In genomic region chr6:29658626-29659475, GRCm38 (mm10) we compare ENCODE assay signal across 22 mouse cellular contexts. TPM values are rescaled to one million over a fixed set of nuclear protein-coding genes. Genes with fewer than 3 reads are reported as not detected.
DNase-seq lines count a peak whose midpoint lies in the region; ATAC-seq and TF ChIP-seq lines count a peak whose summit lies in the region.
"Had no signal": no experiment of that assay in that cellular context is flagged by ENCODE, and none has a peak within 500 bp of the region (broad histone marks: within the 10 kb centered on the region; RNA-seq: fewer than 3 reads in every experiment).

No protein-coding gene starts in this region.

- H3K4me1 ChIP-seq in intestine, embryonic 15.5 days (replicated peaks) = no peaks in the 10 kb centered on the region
- H3K4me1 ChIP-seq in intestine, postnatal 0 days (replicated peaks; ENCODE audit: control insufficient read depth, insufficient read depth, low read length) = no peaks in the 10 kb centered on the region
- H3K4me1 ChIP-seq in kidney, postnatal 0 days (replicated peaks; ENCODE audit: insufficient read depth, low read length) = 0 out of 2 replicates have a peak, but pooled peaks cover 4% of the 10 kb centered on the region
- H3K4me1 ChIP-seq in liver, embryonic 11.5 days (replicated peaks; ENCODE audit: control insufficient read depth, insufficient read depth, low read length) = no peaks in the 10 kb centered on the region
- no peaks in the 10 kb centered on the region for H3K4me1 ChIP-seq in stomach, postnatal 0 days (replicated peaks; ENCODE audit: control insufficient read depth, insufficient read depth)
- H3K4me1 ChIP-seq: heart, embryonic 12.5 days; hindbrain, embryonic 15.5 days; midbrain, embryonic 15.5 days had no signal

- no peaks in the 10 kb centered on the region for H3K27me3 ChIP-seq in intestine, embryonic 15.5 days (replicated peaks)
- H3K27me3 ChIP-seq in intestine, postnatal 0 days (replicated peaks; ENCODE audit: control insufficient read depth, insufficient read depth, low read length) = no peaks in the 10 kb centered on the region
- H3K27me3 ChIP-seq in kidney, postnatal 0 days (ENCODE audit: insufficient read depth, low read length) = no peaks in the 10 kb centered on the region
- H3K27me3 ChIP-seq in liver, embryonic 11.5 days (replicated peaks; ENCODE audit: control insufficient read depth, insufficient read depth, low read length) = no peaks in the 10 kb centered on the region
- H3K27me3 ChIP-seq in stomach, postnatal 0 days (ENCODE audit: control insufficient read depth, insufficient read depth, low read length) = no peaks in the 10 kb centered on the region
- H3K27me3 ChIP-seq: hindbrain, embryonic 15.5 days; midbrain, embryonic 15.5 days; neural tube, embryonic 15.5 days; Patski had no signal

- TF ChIP-seq EP300 in stomach, postnatal 0 days (optimal IDR thresholded peaks at IDR 0.05) = no peak

- ATAC-seq in intestine, embryonic 15.5 days = 0 out of 2 replicates have a peak, but pooled peaks have one; percentile 55
- no peak; the same call in 1 of the 2 replicates for ATAC-seq in intestine, postnatal 0 days
- peak; percentile 68 for ATAC-seq in kidney, postnatal 0 days (replicated peaks; ENCODE audit: low FRiP score, low read depth)
- no peak; the same call in 1 of the 2 replicates for ATAC-seq in liver, embryonic 11.5 days (replicated peaks; ENCODE audit: low FRiP score)
- peak; percentile 43 for ATAC-seq in stomach, postnatal 0 days (ENCODE audit: low FRiP score, low TSS enrichment)
- ATAC-seq in megakaryocyte, adult 5-6 weeks (ENCODE audit: poor library complexity, severe bottlenecking) = no peak
- ATAC-seq: activated CD4-positive, CD25-positive, alpha-beta regulatory T cell, adult 4 months; CD4-positive, CD25-positive, alpha-beta regulatory T cell, adult 4 months; forebrain, embryonic 16.5 days; midbrain, embryonic 15.5 days; Patski had no signal

- H3K36me3 ChIP-seq in intestine, embryonic 15.5 days = no peaks in the 10 kb centered on the region
- no peaks in the 10 kb centered on the region for H3K36me3 ChIP-seq in intestine, postnatal 0 days (ENCODE audit: control insufficient read depth, insufficient read depth)
- H3K36me3 ChIP-seq in kidney, postnatal 0 days (ENCODE audit: insufficient read depth, low read length) = no peaks in the 10 kb centered on the region
- no peaks in the 10 kb centered on the region; the same call in 1 of the 2 replicates for H3K36me3 ChIP-seq in liver, embryonic 11.5 days (ENCODE audit: control insufficient read depth, insufficient read depth, low read length)
- no peaks in the 10 kb centered on the region for H3K36me3 ChIP-seq in stomach, postnatal 0 days (ENCODE audit: control insufficient read depth, insufficient read depth, low read length)
- H3K36me3 ChIP-seq: heart, embryonic 12.5 days; hindbrain, embryonic 15.5 days; midbrain, embryonic 15.5 days; neural tube, embryonic 15.5 days had no signal

- no peak overlapping the region for H3K9ac ChIP-seq in intestine, embryonic 15.5 days
- no peak overlapping the region for H3K9ac ChIP-seq in intestine, postnatal 0 days (ENCODE audit: low read depth, low read length)
- H3K9ac ChIP-seq in kidney, postnatal 0 days (ENCODE audit: low read depth, low read length) = no peak overlapping the region
- no peak overlapping the region for H3K9ac ChIP-seq in liver, embryonic 11.5 days (ENCODE audit: low read depth, low read length)
- H3K9ac ChIP-seq in stomach, postnatal 0 days (ENCODE audit: low read length) = no peak overlapping the region
- H3K9ac ChIP-seq: heart, embryonic 12.5 days; hindbrain, embryonic 15.5 days; midbrain, embryonic 15.5 days; neural tube, embryonic 15.5 days had no signal

- no peak for TF ChIP-seq CTCF in intestine, postnatal 0 days (IDR thresholded peaks at IDR 0.05; ENCODE audit: low read depth)
- TF ChIP-seq CTCF in kidney, postnatal 0 days (IDR thresholded peaks at IDR 0.05; ENCODE audit: low read depth) = no peak
- TF ChIP-seq CTCF in stomach, postnatal 0 days (IDR thresholded peaks at IDR 0.05; ENCODE audit: low read depth) = no peak

- WGBS in intestine, embryonic 15.5 days = 72% methylated on average over 3 of the region's 3 CpGs
- WGBS in intestine, postnatal 0 days = 60% methylated on average over 3 of the region's 3 CpGs
- WGBS in kidney, postnatal 0 days = 72% methylated on average over 3 of the region's 3 CpGs
- 86% methylated on average over 3 of the region's 3 CpGs for WGBS in liver, embryonic 11.5 days
- 81% methylated on average over 3 of the region's 3 CpGs for WGBS in stomach, postnatal 0 days

- no peak overlapping the region for H3K4me3 ChIP-seq in intestine, embryonic 15.5 days (replicated peaks)
- no peak overlapping the region for H3K4me3 ChIP-seq in intestine, postnatal 0 days (ENCODE audit: low read depth, low read length)
- H3K4me3 ChIP-seq in kidney, postnatal 0 days (replicated peaks; ENCODE audit: low read depth, low read length) = no peak overlapping the region
- no peak overlapping the region for H3K4me3 ChIP-seq in liver, embryonic 11.5 days (ENCODE audit: low read depth, low read length)
- no peak overlapping the region for H3K4me3 ChIP-seq in stomach, postnatal 0 days (ENCODE audit: low read depth, low read length)
- H3K4me3 ChIP-seq: heart, embryonic 12.5 days; hindbrain, embryonic 15.5 days; midbrain, embryonic 15.5 days; neural tube, embryonic 15.5 days had no signal

- H3K27ac ChIP-seq in intestine, embryonic 15.5 days = no peak overlapping the region
- no peak overlapping the region for H3K27ac ChIP-seq in intestine, postnatal 0 days (ENCODE audit: low read depth, low read length)
- H3K27ac ChIP-seq in kidney, postnatal 0 days = peak overlapping the region; percentile 83
- H3K27ac ChIP-seq in liver, embryonic 11.5 days (ENCODE audit: low read depth, low read length) = peak overlapping the region; percentile 26; the same call in 1 of the 2 replicates
- no peak overlapping the region for H3K27ac ChIP-seq in stomach, postnatal 0 days (replicated peaks)
- H3K27ac ChIP-seq: hindbrain, embryonic 15.5 days; midbrain, embryonic 15.5 days; neural tube, embryonic 15.5 days had no signal

- DNase-seq in kidney, postnatal 0 days (ENCODE audit: low spot score) = peak; percentile 27
- no peak for DNase-seq in liver, embryonic 11.5 days (ENCODE audit: low spot score)
- no peak for DNase-seq in stomach, postnatal 0 days (ENCODE audit: low spot score)
- no peak for DNase-seq in lung, postnatal 14 days
- no peak for DNase-seq in layer of hippocampus, postnatal 14 days (ENCODE audit: low spot score in 2 of 2)
- DNase-seq: adrenal gland, postnatal 10 days; cerebellum, postnatal 14 days; gastrocnemius, postnatal 36 days; layer of hippocampus, postnatal 36 days; lung, postnatal 10 days; right cerebral cortex, postnatal 4 days had no signal

- H3K9me3 ChIP-seq in intestine, embryonic 15.5 days = no peaks in the 10 kb centered on the region
- H3K9me3 ChIP-seq in intestine, postnatal 0 days (ENCODE audit: control insufficient read depth) = no peaks in the 10 kb centered on the region
- no peaks in the 10 kb centered on the region for H3K9me3 ChIP-seq in kidney, postnatal 0 days (replicated peaks; ENCODE audit: low read length)
- H3K9me3 ChIP-seq in liver, embryonic 11.5 days (ENCODE audit: control insufficient read depth, low read length) = no peaks in the 10 kb centered on the region
- H3K9me3 ChIP-seq in stomach, postnatal 0 days (ENCODE audit: control insufficient read depth, low read length) = no peaks in the 10 kb centered on the region
- H3K9me3 ChIP-seq: heart, embryonic 12.5 days; hindbrain, embryonic 15.5 days; midbrain, embryonic 15.5 days; neural tube, embryonic 15.5 days had no signal

- H3K4me2 ChIP-seq in intestine, embryonic 15.5 days (replicated peaks) = no peak overlapping the region
- H3K4me2 ChIP-seq in intestine, postnatal 0 days (replicated peaks; ENCODE audit: low read depth) = no peak overlapping the region
- H3K4me2 ChIP-seq in kidney, postnatal 0 days (ENCODE audit: low read length) = no peak overlapping the region
- H3K4me2 ChIP-seq in liver, embryonic 11.5 days = no peak overlapping the region
- no peak overlapping the region for H3K4me2 ChIP-seq in stomach, postnatal 0 days (replicated peaks; ENCODE audit: low read depth)
- H3K4me2 ChIP-seq: heart, embryonic 12.5 days; hindbrain, embryonic 15.5 days; midbrain, embryonic 15.5 days; neural tube, embryonic 15.5 days had no signal

RNA-seq across cellular contexts. Expression of gene Tspan33, which starts 35.2 kb away (rescaled TPM):
- 5.2 and 6.8 TPM in 2 replicates for polyA plus RNA-seq in intestine, embryonic 15.5 days (2015; fragmentation: Nextera tagmentation; extraction: Ambion mirVana)
- 0.84 and 1.0 TPM in 2 replicates for polyA plus RNA-seq in intestine, postnatal 0 days (2015; fragmentation: Nextera tagmentation; extraction: Ambion mirVana)
- 24.9 and 25.2 TPM in 2 replicates for polyA plus RNA-seq in kidney, postnatal 0 days (2015; fragmentation: Nextera tagmentation; extraction: Ambion mirVana)
- polyA plus RNA-seq in liver, embryonic 11.5 days (2014; fragmentation: Nextera tagmentation; extraction: Ambion mirVana) = 44.8 and 53.0 TPM in 2 replicates
- 4.0 and 4.4 TPM in 2 replicates for polyA plus RNA-seq in stomach, postnatal 0 days (2015; fragmentation: Nextera tagmentation; extraction: Ambion mirVana)
- total RNA-seq in megakaryocyte, adult 5-6 weeks (2015) = 1.5 and 3.7 TPM in 2 replicates
- 2.7 and 5.0 TPM in 2 replicates for total RNA-seq in megakaryocyte, adult 5-6 weeks (2017)
- 10 to 100 TPM; 28.8 to 29.9 TPM for total RNA-seq in layer of hippocampus, postnatal 14 days (2021)

RNA-seq across cellular contexts. Expression of gene Tnpo3, which starts 49.2 kb away (rescaled TPM):
- polyA plus RNA-seq in intestine, embryonic 15.5 days (2015; fragmentation: Nextera tagmentation; extraction: Ambion mirVana) = 72.6 and 78.8 TPM in 2 replicates
- polyA plus RNA-seq in intestine, postnatal 0 days (2015; fragmentation: Nextera tagmentation; extraction: Ambion mirVana) = 28.1 and 28.5 TPM in 2 replicates
- polyA plus RNA-seq in kidney, postnatal 0 days (2015; fragmentation: Nextera tagmentation; extraction: Ambion mirVana) = 56.0 and 60.2 TPM in 2 replicates
- 86.5 and 94.0 TPM in 2 replicates for polyA plus RNA-seq in liver, embryonic 11.5 days (2014; fragmentation: Nextera tagmentation; extraction: Ambion mirVana)
- 33.3 and 33.8 TPM in 2 replicates for polyA plus RNA-seq in stomach, postnatal 0 days (2015; fragmentation: Nextera tagmentation; extraction: Ambion mirVana)
- total RNA-seq in megakaryocyte, adult 5-6 weeks (2015) = 54.6 and 56.1 TPM in 2 replicates
- 49.7 and 50.3 TPM in 2 replicates for total RNA-seq in megakaryocyte, adult 5-6 weeks (2017)
- total RNA-seq in layer of hippocampus, postnatal 14 days (2021) = 10 to 100 TPM; 67.8 to 68.7 TPM

Comparison
In these comparisons a context has a peak if more than half of its experiments do, and no peak if none do; other contexts are left out.
1. ATAC-seq: peak in intestine, embryonic 15.5 days (single experiment), kidney, postnatal 0 days (single experiment) and stomach, postnatal 0 days (single experiment); none in intestine, postnatal 0 days (single experiment), liver, embryonic 11.5 days (single experiment) and megakaryocyte, adult 5-6 weeks (single experiment).
2. H3K27ac ChIP-seq: peak in kidney, postnatal 0 days (single experiment) and liver, embryonic 11.5 days (single experiment); none in intestine, embryonic 15.5 days (single experiment), intestine, postnatal 0 days (single experiment) and stomach, postnatal 0 days (single experiment).